ENCODE assay signal across 39 mouse cellular contexts in genomic region chr4:98785851-98786250, GRCm38 (mm10). TPM values are rescaled to one million over a fixed set of nuclear protein-coding genes. Genes with fewer than 3 reads are reported as not detected.
"Had no signal": no experiment of that assay in that cellular context is flagged by ENCODE, and none has a peak within 500 bp of the region (broad histone marks: within the 10 kb centered on the region; RNA-seq: fewer than 3 reads in every experiment).

No protein-coding gene starts in this region.

- H3K4me1 ChIP-seq: liver, embryonic 12.5 days had no signal

- H3K9me3 ChIP-seq: heart, embryonic 10.5 days; heart, embryonic 12.5 days; hindbrain, embryonic 10.5 days; hindbrain, embryonic 12.5 days; intestine, embryonic 15.5 days; limb, embryonic 13.5 days; limb, embryonic 15.5 days; liver, embryonic 12.5 days had no signal

- DNase-seq: gastrocnemius, adult 2 months; gastrocnemius, postnatal 10 days; gastrocnemius, postnatal 25 days; heart, adult 18-20 months; heart, postnatal 10 days; heart, postnatal 4 days; kidney, adult 18-20 months; kidney, adult 8-10 months; kidney, postnatal 10 days; kidney, postnatal 25 days; kidney, postnatal 4 days; left cerebral cortex, postnatal 4 days had no signal

- H3K9ac ChIP-seq: heart, embryonic 12.5 days; hindbrain, embryonic 12.5 days; hindbrain, embryonic 14.5 days; intestine, embryonic 15.5 days; limb, embryonic 13.5 days; limb, embryonic 15.5 days; liver, embryonic 12.5 days had no signal

- ATAC-seq: hindbrain, embryonic 16.5 days; inflammation-experienced regulatory T-cells, adult 6 months; intestine, embryonic 15.5 days; intestine, postnatal 0 days; liver, embryonic 12.5 days had no signal

- H3K36me3 ChIP-seq: heart, embryonic 10.5 days; heart, embryonic 12.5 days; hindbrain, embryonic 10.5 days; hindbrain, embryonic 12.5 days; intestine, embryonic 15.5 days; limb, embryonic 15.5 days; liver, embryonic 12.5 days had no signal

- H3K27ac ChIP-seq: gastrocnemius, adult 2 months; heart, embryonic 10.5 days; hindbrain, embryonic 10.5 days; hindbrain, embryonic 12.5 days; hindbrain, embryonic 14.5 days; intestine, embryonic 15.5 days; layer of hippocampus, adult 2 months; left cerebral cortex, adult 2 months; limb, embryonic 13.5 days; limb, embryonic 15.5 days; liver, embryonic 12.5 days had no signal

- H3K27me3 ChIP-seq: hindbrain, embryonic 12.5 days; intestine, embryonic 15.5 days; limb, embryonic 13.5 days; limb, embryonic 15.5 days had no signal

- H3K4me2 ChIP-seq: heart, embryonic 12.5 days; hindbrain, embryonic 12.5 days; hindbrain, embryonic 14.5 days; intestine, embryonic 15.5 days; limb, embryonic 13.5 days; limb, embryonic 15.5 days; liver, embryonic 12.5 days had no signal

- H3K4me3 ChIP-seq: gastrocnemius, adult 2 months; heart, embryonic 10.5 days; heart, embryonic 12.5 days; hindbrain, embryonic 10.5 days; hindbrain, embryonic 12.5 days; intestine, embryonic 15.5 days; layer of hippocampus, adult 2 months; left cerebral cortex, adult 2 months; limb, embryonic 13.5 days; limb, embryonic 15.5 days; liver, embryonic 12.5 days had no signal

RNA-seq across cellular contexts. Expression of gene Kank4, which starts 31.5 kb away (rescaled TPM):
- total RNA-seq: granulocyte monocyte progenitor cell, adult 5-6 weeks; liver, adult 2 months had no signal
- polyA plus RNA-seq: inflammation-experienced regulatory T-cells, adult 6 months had no signal

RNA-seq across cellular contexts. Expression of gene I0C0044D17Rik, which starts 37.8 kb away (rescaled TPM):
- total RNA-seq: gastrocnemius, adult 2 months; gastrocnemius, postnatal 10 days; gastrocnemius, postnatal 25 days; gastrocnemius, postnatal 4 days; granulocyte monocyte progenitor cell, adult 5-6 weeks; heart, adult 18-20 months; heart, adult 8-10 months; heart, postnatal 10 days; heart, postnatal 25 days; heart, postnatal 4 days; layer of hippocampus, adult 2 months; layer of hippocampus, postnatal 10 days; layer of hippocampus, postnatal 25 days; left cerebral cortex, adult 2 months; left cerebral cortex, postnatal 14 days; left cerebral cortex, postnatal 4 days; liver, adult 2 months had no signal
- polyA plus RNA-seq: heart, embryonic 10.5 days; heart, embryonic 12.5 days; heart, embryonic 14.5 days; heart, embryonic 16.5 days; hindbrain, embryonic 10.5 days; hindbrain, embryonic 12.5 days; hindbrain, embryonic 14.5 days; hindbrain, embryonic 16.5 days; inflammation-experienced regulatory T-cells, adult 6 months; intestine, embryonic 15.5 days; intestine, postnatal 0 days; kidney, embryonic 14.5 days; kidney, embryonic 16.5 days; limb, embryonic 11.5 days; limb, embryonic 13.5 days; limb, embryonic 15.5 days; liver, adult 2 months; liver, embryonic 12.5 days had no signal

RNA-seq across cellular contexts. Expression of gene L1td1, which starts 59.3 kb away (rescaled TPM):
- total RNA-seq: gastrocnemius, adult 2 months; gastrocnemius, postnatal 10 days; gastrocnemius, postnatal 25 days; gastrocnemius, postnatal 4 days; granulocyte monocyte progenitor cell, adult 5-6 weeks; heart, adult 8-10 months; heart, postnatal 10 days; heart, postnatal 25 days; heart, postnatal 4 days; layer of hippocampus, adult 2 months; layer of hippocampus, postnatal 25 days; left cerebral cortex, adult 2 months; left cerebral cortex, postnatal 4 days; liver, adult 2 months had no signal
- polyA plus RNA-seq: heart, embryonic 14.5 days; heart, embryonic 16.5 days; hindbrain, embryonic 10.5 days; hindbrain, embryonic 14.5 days; hindbrain, embryonic 16.5 days; inflammation-experienced regulatory T-cells, adult 6 months; intestine, postnatal 0 days; liver, adult 2 months; liver, embryonic 12.5 days had no signal
